Mouse (Mus musculus): ENCODE data around the gene Ndrg4.

Gene Ndrg4

GRCm38 (mm10) chr8:95716546-95717335 is 40.0 kb downstream of the Ndrg4 start:
- no peak for DNase-seq (ENCODE audit: low spot score)

GRCm38 (mm10) chr8:95727625-95728024 is 50.8 kb downstream of the Ndrg4 start:
- DNase-seq (ENCODE audit: low spot score): no peak

- no peak for DNase-seq (ENCODE audit: low spot score)
Observed at GRCm38 (mm10) chr8:95738596-95738995, 61.8 kb downstream of the Ndrg4 start.

- DNase-seq (ENCODE audit: low spot score): no peak
Observed at GRCm38 (mm10) chr8:95741732-95742131, 65.0 kb downstream of the Ndrg4 start.

- no peak for DNase-seq (ENCODE audit: low spot score)
Observed at GRCm38 (mm10) chr8:95748028-95748427, 71.2 kb downstream of the Ndrg4 start.

GRCm38 (mm10) chr8:95751924-95752323 is 75.1 kb downstream of the Ndrg4 start:
- DNase-seq (ENCODE audit: low spot score): no peak

GRCm38 (mm10) chr8:95760323-95760722 is 83.5 kb downstream of the Ndrg4 start:
- no peak for DNase-seq (ENCODE audit: low spot score)

GRCm38 (mm10) chr8:95764133-95764532 is 87.4 kb downstream of the Ndrg4 start:
- DNase-seq (ENCODE audit: low spot score): no peak

All from testis, postnatal 10 days (tissue).